Mouse (Mus musculus): ENCODE measurements at regions not wholly inside any gene's neighbourhood (a gene's known extent, or its start where the extent isn't known, plus 50 kb on each side); places are given as distances from the start of the nearest gene placed in this dataset.
"Not testable (repeated sequence)": the region's sequence is repeated elsewhere in the genome, so short reads cannot be mapped to it uniquely, and the experiment has no call there.

- ATAC-seq = no peak
Measured at GRCm38 (mm10) chr12:29288801-29289200, 239.4 kb upstream of the Myt1l start.

- ATAC-seq = peak; percentile 97
Measured at GRCm38 (mm10) chr12:29290591-29291351, 237.4 kb upstream of the Myt1l start.

GRCm38 (mm10) chr12:29297984-29298383, 230.2 kb upstream of the Myt1l start:
- ATAC-seq = no peak

- no peak for ATAC-seq
Measured at GRCm38 (mm10) chr12:29315636-29316035, 212.5 kb upstream of the Myt1l start.

GRCm38 (mm10) chr12:29321468-29321867, 206.7 kb upstream of the Myt1l start:
- ATAC-seq = no peak

- ATAC-seq = no peak
Measured at GRCm38 (mm10) chr12:29323534-29323933, 204.7 kb upstream of the Myt1l start.

- ATAC-seq = no peak
Measured at GRCm38 (mm10) chr12:29335839-29336469, 192.2 kb upstream of the Myt1l start.

GRCm38 (mm10) chr12:29337336-29337735, 190.8 kb upstream of the Myt1l start:
- no peak for ATAC-seq

GRCm38 (mm10) chr12:29341388-29341995, 186.7 kb upstream of the Myt1l start:
- ATAC-seq = no peak

- ATAC-seq = no peak
Measured at GRCm38 (mm10) chr12:29343147-29343852, 184.9 kb upstream of the Myt1l start.

- no peak for ATAC-seq
Measured at GRCm38 (mm10) chr12:29348698-29349097, 179.5 kb upstream of the Myt1l start.

- ATAC-seq = no peak
Measured at GRCm38 (mm10) chr12:29349146-29349850, 178.9 kb upstream of the Myt1l start.

- ATAC-seq = no peak
Measured at GRCm38 (mm10) chr12:29353777-29354496, 174.2 kb upstream of the Myt1l start.

GRCm38 (mm10) chr12:29354816-29355215, 173.4 kb upstream of the Myt1l start:
- no peak for ATAC-seq

GRCm38 (mm10) chr12:29356681-29357397, 171.3 kb upstream of the Myt1l start:
- no peak for ATAC-seq

GRCm38 (mm10) chr12:29361236-29361635, 166.9 kb upstream of the Myt1l start:
- ATAC-seq = no peak

GRCm38 (mm10) chr12:29367741-29368106, 160.5 kb upstream of the Myt1l start:
- not testable (repeated sequence) for ATAC-seq

- no peak for ATAC-seq
Measured at GRCm38 (mm10) chr12:29368107-29368819, 159.9 kb upstream of the Myt1l start.

- no peak for ATAC-seq
Measured at GRCm38 (mm10) chr12:29368820-29369175, 159.4 kb upstream of the Myt1l start.

- no peak for ATAC-seq
Measured at GRCm38 (mm10) chr12:29391756-29392155, 136.4 kb upstream of the Myt1l start.

GRCm38 (mm10) chr12:29394271-29394670, 133.9 kb upstream of the Myt1l start:
- no peak for ATAC-seq

Data from CD4-positive, CD25-positive, alpha-beta regulatory T cell, adult 4 months (primary cell).